Mouse (Mus musculus) midbrain, embryonic 12.5 days (tissue): ENCODE measurements around the gene Fam71f2. TPM values are rescaled to one million over a fixed set of nuclear protein-coding genes. Genes with fewer than 3 reads are reported as not detected.

Source experiments
- ATAC-seq: fragments of 200-750 bp; cut with Nextera tagmentation; 2 replicates; pipeline ENCODE4 v1.8.0; 2017; ENCODE audit warnings: low read depth, moderate TSS enrichment, moderate library complexity; ENCODE audit not compliant: low FRiP score
- H3K27ac ChIP-seq: fragments of 300-500 bp; sonication (generic); replicated peaks from 2 replicates; pipeline ENCODE4 v1.5.1; 2016; ENCODE audit warnings: mild to moderate bottlenecking
- H3K27me3 ChIP-seq: fragments of 300-500 bp; sonication (generic); 2 replicates; pipeline ENCODE4 v1.6.1; 2016; ENCODE audit warnings: mild to moderate bottlenecking
- H3K36me3 ChIP-seq: fragments of 300-500 bp; sonication (generic); 2 replicates; pipeline ENCODE4 v1.6.1; 2016
- H3K4me1 ChIP-seq: fragments of 300-500 bp; sonication (generic); 2 replicates; pipeline ENCODE4 v1.6.1; 2016
- H3K4me2 ChIP-seq: fragments of 300-500 bp; sonication (generic); replicated peaks from 2 replicates; pipeline ENCODE4 v1.6.1; 2016; ENCODE audit warnings: mild to moderate bottlenecking, moderate library complexity
- H3K4me3 ChIP-seq: fragments of 300-500 bp; sonication (generic); 2 replicates; pipeline ENCODE4 v1.5.1; 2016; ENCODE audit warnings: mild to moderate bottlenecking
- H3K9ac ChIP-seq: fragments of 300-500 bp; sonication (generic); replicated peaks from 2 replicates; pipeline ENCODE4 v1.6.1; 2016; ENCODE audit warnings: mild to moderate bottlenecking, moderate library complexity
- H3K9me3 ChIP-seq: fragments of 300-500 bp; sonication (generic); 2 replicates; pipeline ENCODE4 v1.6.1; 2016; ENCODE audit warnings: mild to moderate bottlenecking
- WGBS: fragments of 180-500 bp; shearing (Covaris S2); methylation state at CpG from one replicate; pipeline ENCODE4 v1.1.7; 2016; 5-methylcytosine and 5-hydroxymethylcytosine counted together
- polyA plus RNA-seq: library from polyadenylated mRNA; unstranded; fragments of >200 nt; fragmentation: Nextera tagmentation; extraction: Ambion mirVana; gene quantifications from 2 replicates; pipeline ENCODE4 v1.2.1, GENCODE M21; 2016

The Fam71f2 gene
- polyA plus RNA-seq, 1 experiment from 2014 or later: 0.60 TPM

DNA sequence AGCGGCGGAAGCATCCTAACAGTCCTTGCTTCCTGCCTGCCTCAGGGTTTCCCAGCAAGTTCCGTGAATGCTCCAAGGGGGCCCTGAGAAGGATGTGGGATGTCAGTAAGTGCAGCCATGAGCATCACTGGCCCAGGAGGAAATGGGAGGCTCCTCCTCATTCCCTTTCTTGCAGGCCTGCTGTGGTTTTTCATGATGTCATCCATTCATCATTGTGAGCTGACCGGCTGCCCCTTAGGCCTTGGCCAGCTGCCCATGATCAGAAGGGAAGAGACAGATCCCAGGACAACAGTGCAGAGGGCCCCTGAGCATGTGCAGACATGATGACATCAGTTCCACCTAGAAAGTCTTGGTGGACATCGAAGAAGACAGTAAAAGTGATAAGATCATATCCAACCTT is 39.5 kb downstream of the Fam71f2 start, which contains the start of gene Fam71f1:
TSS of gene Fam71f1 (plus strand) at position 262 of the 400 bp plus-strand sequence.
- no peak within 1 kb of the TSS for H3K27ac ChIP-seq
- no peaks in the 10 kb centered on the region for H3K9me3 ChIP-seq
- H3K4me3 ChIP-seq: no peak within 1 kb of the TSS
- 85% methylated on average over 5 of the region's 5 CpGs for WGBS
- H3K4me2 ChIP-seq: no peak within 1 kb of the TSS
- H3K9ac ChIP-seq: no peak within 1 kb of the TSS
- no peaks in the 10 kb centered on the region for H3K27me3 ChIP-seq
- ATAC-seq: no peak
- H3K36me3 ChIP-seq: no peaks in the 10 kb centered on the region
- no peaks in the 10 kb centered on the region for H3K4me1 ChIP-seq

DNA sequence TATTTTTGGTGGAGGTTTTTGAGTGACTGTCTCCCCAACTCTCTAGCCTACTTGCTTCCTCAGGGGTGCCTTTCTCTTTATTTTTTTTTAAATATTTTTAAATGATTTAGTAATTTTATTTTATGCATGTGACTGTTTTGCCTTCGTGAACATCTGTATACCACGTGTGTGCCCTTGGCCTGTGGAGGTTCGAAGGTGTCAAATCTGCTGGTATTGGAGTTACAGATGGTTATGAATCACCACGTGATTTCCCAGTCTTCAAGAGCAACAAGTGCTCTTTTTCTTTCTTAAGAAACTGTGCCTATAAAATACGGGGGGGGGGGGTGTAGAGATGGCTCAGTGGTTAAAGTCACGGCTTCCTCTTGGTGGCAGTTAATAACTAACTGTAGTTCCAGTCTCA is 42.2 kb downstream of the Fam71f2 start:
- ATAC-seq: no peak
- Histone ChIP-seq H3K36me3 (no peaks in the 10 kb centered on the region), H3K4me3 (no peak overlapping the region), H3K4me2 (no peak overlapping the region), H3K4me1 (no peaks in the 10 kb centered on the region), H3K27ac (no peak overlapping the region), H3K9me3 (no peaks in the 10 kb centered on the region), H3K9ac (no peak overlapping the region), H3K27me3 (no peaks in the 10 kb centered on the region)
- WGBS: 80% methylated on average over 6 of the region's 6 CpGs

DNA sequence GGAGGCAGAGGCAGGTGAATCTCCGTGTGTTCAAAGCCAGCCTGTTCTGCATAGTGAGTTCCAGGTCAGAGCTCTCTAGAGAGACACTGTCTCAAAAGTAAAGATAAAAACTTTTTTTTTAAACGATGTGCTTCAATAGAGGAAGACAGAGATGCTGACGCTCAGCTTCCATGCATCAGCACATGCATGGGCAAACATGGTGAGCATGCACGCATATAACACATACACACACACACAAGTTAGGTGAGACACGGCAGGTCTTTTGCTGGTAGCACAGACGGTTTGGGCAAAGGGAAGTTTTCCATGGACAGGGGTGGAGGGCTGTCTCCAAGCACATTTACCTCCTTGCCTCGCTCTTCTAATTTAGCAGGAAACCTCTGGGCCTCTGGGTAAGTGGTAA is 42.8 kb downstream of the Fam71f2 start:
- no peak overlapping the region for H3K4me2 ChIP-seq
- H3K27ac ChIP-seq: no peak overlapping the region
- no peak overlapping the region for H3K4me3 ChIP-seq
- no peaks in the 10 kb centered on the region for H3K4me1 ChIP-seq
- H3K36me3 ChIP-seq: no peaks in the 10 kb centered on the region
- H3K9me3 ChIP-seq: no peaks in the 10 kb centered on the region
- no peak overlapping the region for H3K9ac ChIP-seq
- WGBS: 93% methylated on average over 7 of the region's 7 CpGs
- no peaks in the 10 kb centered on the region for H3K27me3 ChIP-seq
- ATAC-seq: no peak

DNA sequence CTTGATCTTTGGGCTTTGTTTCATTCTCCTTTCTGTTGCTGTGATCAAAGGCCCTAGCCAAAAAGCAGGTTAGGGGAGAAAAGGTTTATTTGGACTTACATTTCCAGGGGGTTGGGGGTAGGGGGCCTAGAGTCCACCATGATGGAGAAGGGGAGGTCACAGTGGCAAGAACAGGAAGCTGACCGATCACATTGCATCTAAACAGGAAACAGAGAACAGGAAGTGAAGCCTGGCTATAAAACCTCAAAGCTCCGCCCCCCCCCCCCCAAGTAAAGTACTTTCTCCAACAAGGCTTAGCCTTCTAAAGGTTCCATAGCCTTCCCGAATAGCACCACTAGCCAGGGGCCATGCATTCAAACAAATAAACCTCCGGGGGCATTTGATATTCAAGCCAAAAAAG is 43.3 kb downstream of the Fam71f2 start:
- Histone ChIP-seq H3K27me3 (no peaks in the 10 kb centered on the region), H3K9me3 (no peaks in the 10 kb centered on the region), H3K36me3 (no peaks in the 10 kb centered on the region), H3K4me3 (no peak overlapping the region), H3K9ac (no peak overlapping the region), H3K27ac (no peak overlapping the region), H3K4me1 (no peaks in the 10 kb centered on the region), H3K4me2 (no peak overlapping the region)
- ATAC-seq: no peak
- WGBS: 81% methylated on average over 4 of the region's 4 CpGs

DNA sequence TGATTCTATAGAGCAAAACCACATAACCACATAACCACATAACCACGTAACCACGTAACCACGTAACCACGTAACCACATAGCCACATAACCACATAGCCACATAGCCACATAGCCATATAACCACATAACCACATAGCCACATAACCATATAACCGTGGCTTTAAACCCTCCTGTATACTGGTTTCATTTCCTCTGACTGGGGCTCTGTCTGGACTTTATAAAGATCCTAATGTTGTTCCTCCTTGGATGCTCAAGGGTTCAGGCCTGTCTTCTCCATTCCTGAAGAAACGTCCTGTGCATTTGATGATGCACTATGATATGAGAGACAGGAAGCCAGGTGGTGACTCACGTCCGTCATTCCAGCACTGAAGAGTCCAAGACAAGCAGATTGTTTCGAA is 47.6 kb downstream of the Fam71f2 start:
- Histone ChIP-seq H3K9ac (no peak overlapping the region), H3K27ac (no peak overlapping the region), H3K4me1 (no peaks in the 10 kb centered on the region), H3K9me3 (no peaks in the 10 kb centered on the region), H3K27me3 (no peaks in the 10 kb centered on the region), H3K4me3 (no peak overlapping the region), H3K36me3 (no peaks in the 10 kb centered on the region), H3K4me2 (no peak overlapping the region)
- WGBS: 87% methylated on average over 9 of the region's 9 CpGs
- ATAC-seq: no peak

DNA sequence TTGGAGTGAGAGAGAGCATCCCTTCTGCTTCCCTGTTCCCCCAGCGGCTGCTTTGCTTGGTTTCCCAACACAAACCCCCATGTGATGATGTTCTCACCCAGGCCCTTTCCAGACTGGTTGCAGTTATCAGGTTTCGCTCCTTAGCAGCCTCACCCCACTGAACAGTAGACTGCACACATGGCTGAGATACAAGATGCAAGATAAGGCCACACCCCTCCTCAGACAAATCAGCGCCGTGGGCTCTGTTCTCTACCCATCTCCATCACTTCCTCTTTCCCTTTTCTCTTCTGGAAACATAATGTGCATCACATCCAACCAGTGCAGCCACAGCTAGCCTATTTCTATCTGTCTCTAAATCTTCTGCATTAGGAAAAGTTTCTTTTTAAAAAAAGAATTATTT is 50.1 kb downstream of the Fam71f2 start:
- no peak overlapping the region for H3K4me2 ChIP-seq
- no peaks in the 10 kb centered on the region for H3K9me3 ChIP-seq
- no peaks in the 10 kb centered on the region for H3K4me1 ChIP-seq
- H3K4me3 ChIP-seq: no peak overlapping the region
- ATAC-seq: no peak
- H3K36me3 ChIP-seq: no peaks in the 10 kb centered on the region
- peaks cover 4% of the 10 kb centered on the region; the same call in 1 of the 2 replicates for H3K27me3 ChIP-seq
- no peak overlapping the region for H3K27ac ChIP-seq
- 76% methylated on average over 4 of the region's 4 CpGs for WGBS
- H3K9ac ChIP-seq: no peak overlapping the region

Other genes starting within 250 kb of the Fam71f2 start
- not detected in 2 replicates for gene Lep, start 219.4 kb upstream of the Fam71f2 start, polyA plus RNA-seq
- gene Rbm28, start 114.6 kb upstream of the Fam71f2 start, polyA plus RNA-seq: 59.7 and 62.5 TPM in 2 replicates
- gene Prrt4, start 100.0 kb upstream of the Fam71f2 start, polyA plus RNA-seq: 1.3 and 1.6 TPM in 2 replicates
- gene Impdh1, start 63.2 kb upstream of the Fam71f2 start, polyA plus RNA-seq: 50.2 and 51.6 TPM in 2 replicates
- gene Hilpda, start 7.1 kb upstream of the Fam71f2 start, polyA plus RNA-seq: 29.7 and 31.0 TPM in 2 replicates
- not detected in 2 replicates for gene Fam71f1, start 39.5 kb downstream of the Fam71f2 start, polyA plus RNA-seq
- gene Calu, start 68.5 kb downstream of the Fam71f2 start, polyA plus RNA-seq: 204 and 225 TPM in 2 replicates
- 0.13 and 0.35 TPM in 2 replicates for gene Opn1sw, start 108.9 kb downstream of the Fam71f2 start, polyA plus RNA-seq
- gene Ccdc136, start 116.7 kb downstream of the Fam71f2 start, polyA plus RNA-seq: 27.2 and 32.9 TPM in 2 replicates
- 5.4 and 6.3 TPM in 2 replicates for gene Flnc, start 153.7 kb downstream of the Fam71f2 start, polyA plus RNA-seq
- gene Atp6v1f, start 188.1 kb downstream of the Fam71f2 start, polyA plus RNA-seq: 210 and 211 TPM in 2 replicates
- gene Atp6v1fnb, start 191.8 kb downstream of the Fam71f2 start, polyA plus RNA-seq: not detected in 2 replicates
- gene Kcp, start 228.4 kb downstream of the Fam71f2 start, polyA plus RNA-seq: 13.7 and 17.2 TPM in 2 replicates
- 1.5 and 2.7 TPM in 2 replicates for gene Irf5, start 247.0 kb downstream of the Fam71f2 start, polyA plus RNA-seq